Mouse (Mus musculus): ENCODE data around the gene Arfgef3.
"Not testable (repeated sequence)": the region's sequence is repeated elsewhere in the genome, so short reads cannot be mapped to it uniquely, and the experiment has no call there.

The Arfgef3 gene

GRCm38 (mm10) chr10:18589455-18589854 lies 154.3 kb downstream of the Arfgef3 start:
- no peak for DNase-seq (ENCODE audit: low spot score in 2 of 2)

- DNase-seq (ENCODE audit: low spot score in 2 of 2): no peak
Observed at GRCm38 (mm10) chr10:18584188-18584587, 159.6 kb downstream of the Arfgef3 start.

GRCm38 (mm10) chr10:18572581-18572980 lies 171.2 kb downstream of the Arfgef3 start:
- no peak for DNase-seq (ENCODE audit: low spot score in 2 of 2)

- peak; percentile 26 to 39 for DNase-seq (ENCODE audit: low spot score in 2 of 2)
Observed at GRCm38 (mm10) chr10:18562940-18563339, 180.8 kb downstream of the Arfgef3 start.

- DNase-seq (ENCODE audit: low spot score in 2 of 2): no peak
Observed at GRCm38 (mm10) chr10:18561445-18561844, 182.3 kb downstream of the Arfgef3 start.

GRCm38 (mm10) chr10:18559076-18559475 lies 184.7 kb downstream of the Arfgef3 start:
- DNase-seq (ENCODE audit: low spot score in 2 of 2): not testable (repeated sequence)

GRCm38 (mm10) chr10:18549321-18550216 lies 194.2 kb downstream of the Arfgef3 start:
- DNase-seq (ENCODE audit: low spot score in 2 of 2): no peak

GRCm38 (mm10) chr10:18547381-18547780 lies 196.4 kb downstream of the Arfgef3 start:
- DNase-seq (ENCODE audit: low spot score in 2 of 2): no peak

GRCm38 (mm10) chr10:18545813-18546235 lies 197.9 kb downstream of the Arfgef3 start, which contains the start of gene Hebp2:
Gene Hebp2, minus strand, starts transcription at chr10:18546076.
- peak in 1 of 2 experiments; percentile 34 for DNase-seq (ENCODE audit: low spot score in 2 of 2)

- DNase-seq (ENCODE audit: low spot score in 2 of 2): no peak
Observed at GRCm38 (mm10) chr10:18545309-18545708, 198.4 kb downstream of the Arfgef3 start.

GRCm38 (mm10) chr10:18536889-18537288 lies 206.9 kb downstream of the Arfgef3 start:
- DNase-seq (ENCODE audit: low spot score in 2 of 2): no peak

- DNase-seq (ENCODE audit: low spot score in 2 of 2): no peak
Observed at GRCm38 (mm10) chr10:18532293-18532692, 211.5 kb downstream of the Arfgef3 start.

All from right cerebral cortex, postnatal 36 days (tissue).